Mouse (Mus musculus): ENCODE measurements around the gene Kidins220. TPM values are rescaled to one million over a fixed set of nuclear protein-coding genes. Genes with fewer than 3 reads are reported as not detected.
A peak's percentile ranks its signal among the peaks of the same experiment; 100 is the strongest.

The Kidins220 gene
- polyA plus RNA-seq, 1 experiment from 2014 or later, result 32.7 TPM

- no peak overlapping the region for H3K4me2 ChIP-seq (ENCODE audit: low read depth, low read length)
- ATAC-seq (ENCODE audit: insufficient read depth, low FRiP score), result peak; percentile 29; the same call in 1 of the 2 replicates
- H3K36me3 ChIP-seq (ENCODE audit: control insufficient read depth, insufficient read depth, low read length), result 0 out of 2 replicates have a peak, but pooled peaks cover 3% of the 10 kb centered on the region
- H3K27me3 ChIP-seq (ENCODE audit: control insufficient read depth, insufficient read depth, low read length), result no peaks in the 10 kb centered on the region
- H3K4me1 ChIP-seq (ENCODE audit: control insufficient read depth, insufficient read depth, low read length), result peaks cover 4% of the 10 kb centered on the region; the same call in 1 of the 2 replicates
- no peak overlapping the region for H3K9ac ChIP-seq (ENCODE audit: low read length)
- WGBS, result 24% methylated on average over 2 of the region's 2 CpGs
- H3K9me3 ChIP-seq (replicated peaks; ENCODE audit: control insufficient read depth, low read length), result no peaks in the 10 kb centered on the region
- H3K27ac ChIP-seq (ENCODE audit: low read length), result no peak overlapping the region; the same call in 1 of the 2 replicates
- H3K4me3 ChIP-seq (replicated peaks; ENCODE audit: low read length), result no peak overlapping the region
Measured at GRCm38 (mm10) chr12:25027416-25027815, 52.7 kb downstream of the Kidins220 start.

GRCm38 (mm10) chr12:25033662-25034337 is 59.1 kb downstream of the Kidins220 start:
- no peak; the same call in 1 of the 2 replicates for ATAC-seq (ENCODE audit: insufficient read depth, low FRiP score)
- Histone ChIP-seq H3K4me1 (ENCODE audit: control insufficient read depth, insufficient read depth, low read length) (no peaks in the 10 kb centered on the region), H3K36me3 (ENCODE audit: control insufficient read depth, insufficient read depth, low read length) (no peaks in the 10 kb centered on the region), H3K4me2 (ENCODE audit: low read depth, low read length) (no peak overlapping the region), H3K4me3 (replicated peaks; ENCODE audit: low read length) (no peak overlapping the region), H3K27ac (ENCODE audit: low read length) (no peak overlapping the region), H3K9ac (ENCODE audit: low read length) (no peak overlapping the region), H3K27me3 (ENCODE audit: control insufficient read depth, insufficient read depth, low read length) (no peaks in the 10 kb centered on the region), H3K9me3 (replicated peaks; ENCODE audit: control insufficient read depth, low read length) (no peaks in the 10 kb centered on the region)
- 28% methylated on average over 9 of the region's 9 CpGs for WGBS

GRCm38 (mm10) chr12:25034338-25034953 is 59.7 kb downstream of the Kidins220 start:
- Histone ChIP-seq H3K4me1 (ENCODE audit: control insufficient read depth, insufficient read depth, low read length) (no peaks in the 10 kb centered on the region), H3K4me2 (ENCODE audit: low read depth, low read length) (no peak overlapping the region), H3K9me3 (replicated peaks; ENCODE audit: control insufficient read depth, low read length) (no peaks in the 10 kb centered on the region), H3K4me3 (replicated peaks; ENCODE audit: low read length) (no peak overlapping the region), H3K9ac (ENCODE audit: low read length) (no peak overlapping the region), H3K27ac (ENCODE audit: low read length) (peak overlapping the region; percentile 57; the same call in 1 of the 2 replicates), H3K27me3 (ENCODE audit: control insufficient read depth, insufficient read depth, low read length) (no peaks in the 10 kb centered on the region), H3K36me3 (ENCODE audit: control insufficient read depth, insufficient read depth, low read length) (no peaks in the 10 kb centered on the region)
- peak; percentile 50; the same call in 1 of the 2 replicates for ATAC-seq (ENCODE audit: insufficient read depth, low FRiP score)
- 60% methylated on average over 8 of the region's 8 CpGs for WGBS

GRCm38 (mm10) chr12:25036024-25036423 is 61.3 kb downstream of the Kidins220 start:
- no peak overlapping the region for H3K4me2 ChIP-seq (ENCODE audit: low read depth, low read length)
- no peak for ATAC-seq (ENCODE audit: insufficient read depth, low FRiP score)

GRCm38 (mm10) chr12:25037222-25037621 is 62.5 kb downstream of the Kidins220 start:
- no peak for ATAC-seq (ENCODE audit: insufficient read depth, low FRiP score)
- no peak overlapping the region for H3K27ac ChIP-seq (ENCODE audit: low read length)

More at GRCm38 (mm10) chr12:25036024-25036423, 61.3 kb downstream of the Kidins220 start:
- H3K27ac ChIP-seq (ENCODE audit: low read length), result no peak overlapping the region
- H3K36me3 ChIP-seq (ENCODE audit: control insufficient read depth, insufficient read depth, low read length), result no peaks in the 10 kb centered on the region
- H3K4me1 ChIP-seq (ENCODE audit: control insufficient read depth, insufficient read depth, low read length), result no peaks in the 10 kb centered on the region
- no peak overlapping the region for H3K9ac ChIP-seq (ENCODE audit: low read length)
- no peak overlapping the region for H3K4me3 ChIP-seq (replicated peaks; ENCODE audit: low read length)
- WGBS, result 87% methylated on average over 3 of the region's 3 CpGs
- no peaks in the 10 kb centered on the region for H3K9me3 ChIP-seq (replicated peaks; ENCODE audit: control insufficient read depth, low read length)
- H3K27me3 ChIP-seq (ENCODE audit: control insufficient read depth, insufficient read depth, low read length), result no peaks in the 10 kb centered on the region

GRCm38 (mm10) chr12:25037681-25038472 is 63.2 kb downstream of the Kidins220 start:
- no peak for ATAC-seq (ENCODE audit: insufficient read depth, low FRiP score)
- Histone ChIP-seq H3K4me1 (ENCODE audit: control insufficient read depth, insufficient read depth, low read length) (no peaks in the 10 kb centered on the region), H3K4me2 (ENCODE audit: low read depth, low read length) (no peak overlapping the region), H3K4me3 (replicated peaks; ENCODE audit: low read length) (no peak overlapping the region), H3K9me3 (replicated peaks; ENCODE audit: control insufficient read depth, low read length) (no peaks in the 10 kb centered on the region), H3K27ac (ENCODE audit: low read length) (no peak overlapping the region), H3K9ac (ENCODE audit: low read length) (no peak overlapping the region), H3K27me3 (ENCODE audit: control insufficient read depth, insufficient read depth, low read length) (no peaks in the 10 kb centered on the region), H3K36me3 (ENCODE audit: control insufficient read depth, insufficient read depth, low read length) (no peaks in the 10 kb centered on the region)
- 73% methylated on average over 9 of the region's 9 CpGs for WGBS

More at GRCm38 (mm10) chr12:25037222-25037621, 62.5 kb downstream of the Kidins220 start:
- Histone ChIP-seq H3K4me1 (ENCODE audit: control insufficient read depth, insufficient read depth, low read length) (no peaks in the 10 kb centered on the region), H3K4me2 (ENCODE audit: low read depth, low read length) (no peak overlapping the region), H3K27me3 (ENCODE audit: control insufficient read depth, insufficient read depth, low read length) (no peaks in the 10 kb centered on the region), H3K9ac (ENCODE audit: low read length) (no peak overlapping the region), H3K4me3 (replicated peaks; ENCODE audit: low read length) (no peak overlapping the region), H3K9me3 (replicated peaks; ENCODE audit: control insufficient read depth, low read length) (no peaks in the 10 kb centered on the region), H3K36me3 (ENCODE audit: control insufficient read depth, insufficient read depth, low read length) (no peaks in the 10 kb centered on the region)
- WGBS, result 96% methylated on average over 5 of the region's 5 CpGs

- WGBS, result 89% methylated on average over 2 of the region's 2 CpGs
- H3K4me3 ChIP-seq (replicated peaks; ENCODE audit: low read length), result no peak overlapping the region
- ATAC-seq (ENCODE audit: insufficient read depth, low FRiP score), result no peak
- H3K9me3 ChIP-seq (replicated peaks; ENCODE audit: control insufficient read depth, low read length), result no peaks in the 10 kb centered on the region
- no peaks in the 10 kb centered on the region for H3K27me3 ChIP-seq (ENCODE audit: control insufficient read depth, insufficient read depth, low read length)
- H3K9ac ChIP-seq (ENCODE audit: low read length), result no peak overlapping the region
- H3K27ac ChIP-seq (ENCODE audit: low read length), result no peak overlapping the region
- H3K36me3 ChIP-seq (ENCODE audit: control insufficient read depth, insufficient read depth, low read length), result no peaks in the 10 kb centered on the region
- H3K4me2 ChIP-seq (ENCODE audit: low read depth, low read length), result no peak overlapping the region
- no peaks in the 10 kb centered on the region for H3K4me1 ChIP-seq (ENCODE audit: control insufficient read depth, insufficient read depth, low read length)
Measured at GRCm38 (mm10) chr12:25044056-25044455, 69.3 kb downstream of the Kidins220 start.

- Histone ChIP-seq H3K4me1 (ENCODE audit: control insufficient read depth, insufficient read depth, low read length) (no peaks in the 10 kb centered on the region), H3K4me2 (ENCODE audit: low read depth, low read length) (no peak overlapping the region), H3K36me3 (ENCODE audit: control insufficient read depth, insufficient read depth, low read length) (no peaks in the 10 kb centered on the region), H3K4me3 (replicated peaks; ENCODE audit: low read length) (no peak overlapping the region), H3K9me3 (replicated peaks; ENCODE audit: control insufficient read depth, low read length) (no peaks in the 10 kb centered on the region), H3K27me3 (ENCODE audit: control insufficient read depth, insufficient read depth, low read length) (no peaks in the 10 kb centered on the region), H3K9ac (ENCODE audit: low read length) (no peak overlapping the region), H3K27ac (ENCODE audit: low read length) (no peak overlapping the region)
- WGBS, result 67% methylated on average over 4 of the region's 4 CpGs
- ATAC-seq (ENCODE audit: insufficient read depth, low FRiP score), result no peak
Measured at GRCm38 (mm10) chr12:25044579-25044978, 69.9 kb downstream of the Kidins220 start.

GRCm38 (mm10) chr12:25049253-25049652 is 74.5 kb downstream of the Kidins220 start:
- H3K4me2 ChIP-seq (ENCODE audit: low read depth, low read length), result no peak overlapping the region
- no peak overlapping the region for H3K9ac ChIP-seq (ENCODE audit: low read length)
- 21% methylated on average over 5 of the region's 5 CpGs for WGBS
- no peak overlapping the region for H3K27ac ChIP-seq (ENCODE audit: low read length)
- no peaks in the 10 kb centered on the region for H3K9me3 ChIP-seq (replicated peaks; ENCODE audit: control insufficient read depth, low read length)
- no peak overlapping the region for H3K4me3 ChIP-seq (replicated peaks; ENCODE audit: low read length)
- peak; percentile 77 for ATAC-seq (ENCODE audit: insufficient read depth, low FRiP score)
- peaks cover 6% of the 10 kb centered on the region; the same call in 1 of the 2 replicates for H3K36me3 ChIP-seq (ENCODE audit: control insufficient read depth, insufficient read depth, low read length)
- H3K4me1 ChIP-seq (ENCODE audit: control insufficient read depth, insufficient read depth, low read length), result no peaks in the 10 kb centered on the region
- no peaks in the 10 kb centered on the region for H3K27me3 ChIP-seq (ENCODE audit: control insufficient read depth, insufficient read depth, low read length)
